Mouse (Mus musculus) spleen, adult 18-20 months (tissue): Measurements from ENCODE around the gene Yars2.
"Not testable (repeated sequence)": the region's sequence is repeated elsewhere in the genome, so short reads cannot be mapped to it uniquely, and the experiment has no call there.

Experiments
- DNase-seq, 2 experiments: peaks; one replicate each; pipeline ENCODE4 v3.0.0; 2022; ENCODE audit warnings: mixed read lengths in 2 of 2

Yars2 gene

DNA sequence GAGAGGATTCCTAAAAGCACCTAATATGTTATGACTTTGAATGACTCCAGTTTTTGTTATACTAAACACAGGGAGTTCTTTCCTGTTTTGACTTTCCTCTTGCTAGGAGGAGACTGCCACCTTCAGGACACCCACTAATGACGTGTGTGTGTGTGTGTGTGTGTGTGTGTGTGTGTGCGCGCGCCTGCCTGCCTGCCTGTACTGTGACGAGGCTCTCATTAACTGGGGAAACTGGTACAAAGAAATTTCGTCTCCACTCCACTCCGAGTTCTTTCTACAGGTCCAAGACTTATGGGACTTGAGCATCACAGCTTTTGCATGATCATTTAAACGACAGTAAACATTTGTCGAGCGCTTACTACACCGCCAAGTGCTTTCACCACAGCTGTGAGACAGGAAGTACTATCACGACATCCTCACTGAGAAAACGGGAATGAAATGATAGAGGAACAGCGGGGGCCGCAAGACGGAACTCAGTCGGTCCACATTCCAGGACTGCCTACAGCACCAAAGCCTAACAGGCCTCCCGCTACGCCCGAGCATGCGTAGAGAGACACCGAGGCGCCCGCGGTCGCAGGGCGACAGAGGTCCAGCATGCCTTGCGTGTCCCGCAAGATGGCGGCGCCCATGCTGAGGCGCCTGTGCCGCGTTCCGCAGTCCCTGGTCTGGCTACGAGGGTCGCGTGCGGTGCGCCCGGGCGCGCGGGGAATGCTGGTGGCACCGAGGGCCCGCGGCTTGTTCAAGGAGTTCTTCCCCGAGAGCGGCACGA lies at the start of gene Yars2:
Gene Yars2 (plus strand): TSS at position 597 of the 769 bp plus-strand sequence.
- DNase-seq: peak; percentile 80 to 82

DNA sequence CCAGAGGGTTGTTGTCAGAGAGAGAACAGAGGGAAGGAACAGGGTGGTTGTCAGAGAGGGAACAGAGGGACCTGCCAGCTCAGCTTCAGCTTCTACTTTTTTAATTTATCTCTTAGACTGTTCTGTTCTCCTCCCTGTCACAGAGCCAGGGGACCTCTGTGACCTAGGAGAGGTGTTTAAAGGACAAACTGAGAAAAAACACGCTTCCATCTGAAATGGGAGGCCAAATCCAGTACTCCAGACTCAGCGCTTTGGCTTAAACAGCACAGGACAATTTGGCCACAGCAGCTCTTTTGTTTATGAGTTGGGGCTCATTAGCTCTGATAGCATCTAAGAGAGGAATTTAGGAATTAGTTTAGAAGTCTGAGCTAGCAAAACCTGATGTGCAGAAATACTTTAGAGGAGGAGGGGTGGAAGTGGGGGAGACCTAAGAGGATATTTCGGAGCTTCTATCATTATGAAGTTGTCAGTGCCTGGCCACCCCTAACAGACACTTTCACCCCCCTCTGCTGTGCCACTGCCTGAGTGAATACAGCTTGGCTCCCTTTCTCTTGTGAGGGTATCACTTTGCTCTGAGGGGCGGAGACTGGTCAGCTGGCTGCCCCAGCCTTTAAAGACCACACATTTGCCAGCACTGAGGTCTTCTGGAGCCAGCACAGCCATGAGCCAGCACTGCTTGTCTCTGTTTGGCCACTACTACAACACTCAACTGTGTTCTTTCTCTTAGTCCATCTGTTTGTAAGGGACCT lies 49.3 kb upstream of the Yars2 start:
- DNase-seq: no peak

DNA sequence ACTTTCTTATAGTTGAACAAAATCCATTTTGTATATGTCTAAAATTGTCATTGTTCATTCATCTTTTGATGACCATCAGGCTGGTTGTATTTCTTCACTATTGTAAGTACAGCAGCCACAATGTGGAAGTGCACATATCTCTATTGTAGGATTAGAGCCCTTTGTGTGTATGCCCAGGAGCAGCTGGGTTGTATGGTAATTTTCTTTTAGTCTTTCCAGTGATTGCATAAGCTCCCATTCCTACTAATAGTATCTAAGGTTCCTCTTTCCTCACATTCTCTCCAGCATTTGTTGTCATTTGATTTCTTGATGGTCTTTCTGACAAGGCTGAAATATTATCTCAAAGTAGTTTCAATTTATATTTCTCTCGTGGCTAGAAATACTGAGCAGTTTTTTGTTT lies 47.5 kb upstream of the Yars2 start:
- no peak for DNase-seq

DNA sequence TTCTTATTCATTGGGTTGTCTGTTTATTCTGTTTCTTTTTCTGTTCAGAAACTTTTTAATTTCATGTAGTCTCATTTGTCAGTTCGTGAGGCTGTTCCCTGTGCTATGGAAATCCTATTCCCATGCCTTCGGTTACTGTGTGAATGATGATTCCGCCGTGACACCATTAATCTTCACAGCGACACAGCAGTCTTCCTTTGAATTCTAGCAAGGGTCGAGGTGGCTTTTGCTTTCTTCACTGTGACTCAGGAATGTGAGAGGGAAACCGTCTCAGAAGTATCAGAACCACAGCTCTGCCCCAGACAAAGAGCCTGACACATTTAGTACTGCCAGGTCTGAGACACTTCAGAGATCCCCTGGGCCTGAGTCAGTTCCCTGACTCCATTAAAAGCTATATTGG lies 46.9 kb upstream of the Yars2 start:
- no peak for DNase-seq

DNA sequence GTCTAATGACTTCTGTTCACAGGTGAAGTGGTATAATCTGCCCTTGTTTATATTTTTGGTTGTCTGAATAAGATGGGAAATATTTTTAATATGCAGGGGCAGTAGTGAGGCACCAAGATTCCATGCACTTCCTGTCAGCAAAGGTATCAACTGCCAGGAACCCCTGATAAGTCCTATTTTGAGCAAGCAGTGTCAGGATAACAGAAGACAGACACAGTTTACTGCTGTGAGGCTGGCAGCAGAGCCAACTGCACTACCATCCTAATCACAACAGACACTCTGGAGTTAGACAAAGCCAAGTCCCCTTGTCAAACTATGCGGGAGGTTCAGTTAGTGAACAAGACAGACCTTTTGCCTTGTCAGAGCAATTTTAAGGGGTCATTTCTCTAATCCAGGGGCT lies 46.1 kb upstream of the Yars2 start:
- DNase-seq: no peak

DNA sequence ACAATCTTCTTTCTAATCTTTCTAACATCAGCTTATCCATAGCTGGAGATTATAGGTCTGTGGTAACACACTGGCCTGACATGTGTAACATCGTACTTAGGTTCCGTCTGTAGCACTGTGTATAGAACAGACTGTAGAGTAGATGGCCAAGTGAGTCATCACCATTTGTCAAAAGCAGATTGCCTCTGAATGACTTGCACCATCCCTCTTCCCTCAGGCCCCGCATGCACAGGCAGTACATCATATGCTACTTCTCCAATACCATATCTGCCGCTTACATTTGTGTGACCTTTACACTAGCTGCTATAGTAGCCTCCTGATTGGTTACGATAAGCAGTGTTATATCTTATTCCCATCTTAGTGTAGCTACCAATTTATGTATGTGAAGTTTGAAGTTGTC lies 41.9 kb upstream of the Yars2 start:
- no peak for DNase-seq

DNA sequence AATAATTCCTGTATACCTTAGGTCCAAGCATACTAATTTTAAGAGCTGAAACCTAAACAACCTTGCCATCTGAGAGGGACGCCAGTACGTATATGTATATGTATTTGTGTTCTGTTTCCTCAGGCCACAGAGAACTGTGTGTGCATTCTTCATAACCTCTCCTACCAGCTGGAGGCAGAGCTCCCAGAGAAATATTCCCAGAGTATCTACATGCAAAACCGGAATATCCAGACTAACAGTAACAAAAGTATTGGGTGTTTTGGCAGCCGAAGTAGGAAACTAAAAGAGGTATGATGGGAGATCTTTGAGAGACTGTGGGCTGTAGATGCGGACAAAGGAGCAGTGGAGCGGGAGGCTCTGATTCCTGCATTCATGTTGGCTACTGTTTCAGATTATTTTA lies 41.3 kb upstream of the Yars2 start:
- no peak for DNase-seq

DNA sequence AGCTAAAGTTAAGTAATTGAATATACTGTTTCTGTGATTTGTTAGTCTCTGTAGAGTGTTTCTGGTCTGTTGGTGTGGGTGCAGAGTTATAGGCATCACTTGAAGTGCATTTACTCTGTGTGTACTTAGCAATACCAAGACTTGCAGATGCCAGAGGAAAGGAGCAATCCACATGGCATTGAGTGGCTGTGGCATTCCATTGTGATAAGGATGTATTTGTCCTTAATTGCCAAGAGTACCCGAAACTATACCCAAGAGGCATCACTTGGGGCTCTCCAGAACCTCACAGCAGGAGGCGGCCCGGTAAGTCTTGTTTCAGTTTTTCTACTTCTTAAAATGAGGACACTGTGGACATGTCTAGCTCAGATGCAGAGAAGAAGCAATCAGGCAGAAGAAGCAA lies 40.3 kb upstream of the Yars2 start:
- DNase-seq: no peak

DNA sequence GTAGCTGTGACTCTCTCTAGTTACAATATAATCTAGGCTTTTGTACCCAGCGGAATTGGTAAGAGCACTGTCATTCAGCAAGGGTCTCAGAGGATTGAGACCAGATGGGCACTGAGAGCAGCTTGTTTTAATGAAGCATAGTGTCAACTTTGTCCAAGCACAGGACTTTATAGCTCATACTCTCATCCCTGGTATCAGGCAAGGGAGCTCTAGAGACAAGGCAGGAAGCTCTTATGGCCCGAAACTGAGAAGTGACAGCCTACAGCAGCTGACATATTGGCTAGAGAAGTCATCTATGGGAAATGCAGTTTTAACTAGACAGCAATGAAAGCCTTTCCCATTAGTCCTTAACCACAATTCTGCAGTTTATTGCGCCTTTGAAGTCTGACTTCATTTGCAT lies 29.8 kb upstream of the Yars2 start:
- DNase-seq: no peak

DNA sequence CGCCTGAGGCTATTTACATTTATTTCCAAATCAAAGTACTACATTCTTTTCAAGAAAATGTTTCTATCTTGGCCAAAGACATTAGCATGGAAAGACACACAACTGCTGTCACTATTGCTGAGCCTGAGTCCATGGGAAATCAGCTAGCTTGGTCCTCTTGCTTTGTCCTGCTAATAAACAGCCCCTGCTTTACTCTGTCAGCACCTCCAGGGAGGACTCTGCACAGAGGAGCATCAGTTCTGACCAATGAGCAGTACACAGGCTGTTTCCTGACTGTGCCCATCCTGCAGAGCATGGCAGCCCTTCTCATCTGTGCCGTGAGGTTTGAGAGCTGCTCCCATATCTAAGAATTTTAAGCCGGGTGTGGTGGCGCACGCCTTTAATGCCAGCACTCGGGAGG lies 29.0 kb upstream of the Yars2 start:
- DNase-seq: no peak

DNA sequence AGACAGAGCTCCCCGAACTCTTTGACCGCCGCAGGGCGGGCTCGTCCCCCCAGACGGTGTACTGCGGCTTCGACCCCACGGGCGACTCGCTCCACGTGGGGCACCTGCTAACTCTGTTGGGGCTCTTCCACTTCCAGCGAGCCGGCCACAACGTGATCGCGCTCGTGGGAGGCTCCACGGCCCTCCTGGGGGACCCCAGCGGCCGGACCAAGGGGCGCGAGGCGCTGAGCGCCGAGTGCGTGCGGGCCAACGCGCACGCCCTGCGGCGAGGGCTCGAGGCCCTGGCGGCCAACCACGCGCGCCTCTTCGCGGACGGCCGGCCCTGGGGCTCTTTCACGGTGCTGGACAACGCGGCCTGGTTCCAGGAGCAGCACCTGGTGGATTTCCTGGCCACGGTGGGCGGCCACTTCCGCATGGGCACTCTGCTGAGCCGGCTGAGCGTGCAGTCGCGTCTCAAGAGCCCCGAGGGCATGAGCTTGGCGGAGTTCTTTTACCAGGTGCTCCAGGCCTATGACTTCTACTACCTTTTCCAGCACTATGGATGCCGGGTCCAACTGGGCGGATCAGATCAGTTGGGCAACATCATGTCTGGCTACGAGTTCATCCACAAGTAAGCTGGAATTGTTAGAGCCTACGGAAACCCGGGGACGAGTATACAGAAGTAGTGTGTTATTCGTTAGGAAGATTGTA lies 518 bp downstream of the Yars2 start:
- peak; percentile 25 to 42 for DNase-seq

DNA sequence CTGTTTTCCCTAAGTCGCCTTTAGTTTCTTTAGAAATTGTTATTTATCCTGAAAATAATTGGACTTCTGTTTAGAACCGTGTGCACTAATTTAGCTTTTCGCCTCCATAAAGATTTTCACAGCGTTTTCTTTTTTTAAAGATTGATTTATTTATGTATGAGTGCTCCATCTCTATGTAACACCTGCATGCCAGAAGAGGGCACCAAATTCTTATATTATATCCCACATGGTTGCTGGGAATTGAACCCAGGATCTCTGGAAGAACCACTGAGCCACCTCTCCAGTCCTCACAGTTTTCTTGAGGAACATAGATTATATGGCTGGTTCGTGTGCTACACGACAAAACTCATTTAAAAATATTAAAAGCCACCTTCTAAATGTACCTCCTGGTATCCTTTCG lies 1.1 kb downstream of the Yars2 start:
- no peak for DNase-seq

DNA sequence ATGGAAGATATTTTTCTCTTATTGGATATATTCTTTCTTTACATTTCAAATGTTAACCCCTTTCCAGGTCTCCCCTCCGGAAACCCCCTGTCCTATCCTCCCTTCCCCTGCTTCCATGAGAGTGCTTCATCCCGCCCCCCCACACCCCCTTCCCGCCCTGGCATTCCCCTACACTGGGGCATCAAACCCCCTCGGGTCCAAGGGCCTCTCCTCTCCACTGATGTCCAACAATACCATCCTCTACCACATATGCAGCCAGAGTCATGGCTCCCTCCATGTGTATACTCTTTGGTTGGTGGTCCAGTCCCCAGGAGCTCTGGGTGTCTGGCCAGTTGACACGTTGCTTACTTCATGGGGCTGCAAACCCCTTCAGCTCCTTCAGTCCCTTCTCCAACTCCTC lies 8.6 kb downstream of the Yars2 start:
- no peak for DNase-seq

DNA sequence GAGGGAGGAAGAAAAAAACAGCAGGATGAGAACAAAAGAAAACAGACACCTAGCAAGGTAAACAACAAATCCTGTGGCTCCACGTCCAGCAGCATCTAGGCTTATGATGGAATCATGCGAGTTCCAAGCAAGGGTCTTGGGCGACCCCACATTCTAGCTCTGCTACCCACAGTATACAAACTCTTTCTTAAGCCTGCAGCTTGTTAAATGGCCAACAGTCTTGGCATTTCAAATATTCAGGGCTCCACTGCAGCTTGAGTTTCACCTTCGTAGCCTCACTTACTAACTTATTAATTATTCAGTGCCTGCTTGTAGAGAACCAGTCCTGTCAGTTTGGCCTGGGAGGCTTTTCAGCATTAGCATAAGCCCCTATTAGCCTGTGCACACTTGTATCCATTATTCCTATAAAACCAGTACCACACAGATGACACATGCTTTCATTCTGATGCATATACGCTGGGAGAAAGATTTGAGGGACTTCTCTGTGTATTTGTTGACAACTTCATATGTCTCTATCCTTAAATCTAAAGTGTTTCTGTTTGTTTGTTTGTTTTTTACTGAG lies 23.1 kb downstream of the Yars2 start:
- DNase-seq: no peak

DNA sequence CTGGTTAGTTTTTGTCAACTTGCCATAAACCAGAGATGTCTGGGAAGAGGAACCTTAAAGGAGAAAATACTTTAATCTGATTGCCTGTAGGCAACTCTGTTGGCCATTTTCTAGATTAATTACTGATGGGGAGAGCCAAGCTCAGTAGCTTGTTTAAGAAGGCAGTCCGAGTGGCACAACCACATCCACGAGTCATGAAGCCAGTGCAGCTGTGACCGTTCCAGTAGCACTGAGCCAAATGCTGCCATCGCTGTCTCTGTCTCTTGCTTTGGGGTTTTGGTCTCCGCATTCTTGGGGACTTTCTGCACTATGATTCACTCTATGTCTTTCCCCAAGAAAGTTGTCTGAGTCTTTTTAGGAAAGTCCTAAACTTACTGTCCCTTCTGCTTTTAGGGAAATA lies 43.7 kb downstream of the Yars2 start:
- DNase-seq: no peak

DNA sequence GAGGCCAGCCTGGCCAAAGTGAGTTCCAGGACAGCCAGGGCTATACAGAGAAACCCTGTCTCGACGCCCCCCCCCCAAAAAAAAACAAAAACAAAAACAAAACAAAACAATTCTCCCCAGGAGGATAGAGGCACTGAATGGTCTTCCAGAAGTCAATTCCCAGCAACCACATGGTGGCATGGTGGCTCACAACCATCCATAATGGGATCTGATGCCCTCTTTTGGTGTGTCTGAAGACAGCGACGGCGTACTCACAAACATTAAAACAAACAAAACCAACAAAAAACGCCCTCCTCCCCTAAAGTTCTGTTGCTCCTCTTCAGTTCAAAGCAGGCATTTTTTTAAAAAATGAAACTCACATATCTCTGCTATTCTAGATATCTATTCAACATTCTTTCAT lies 55.1 kb downstream of the Yars2 start:
- DNase-seq: no peak

DNA sequence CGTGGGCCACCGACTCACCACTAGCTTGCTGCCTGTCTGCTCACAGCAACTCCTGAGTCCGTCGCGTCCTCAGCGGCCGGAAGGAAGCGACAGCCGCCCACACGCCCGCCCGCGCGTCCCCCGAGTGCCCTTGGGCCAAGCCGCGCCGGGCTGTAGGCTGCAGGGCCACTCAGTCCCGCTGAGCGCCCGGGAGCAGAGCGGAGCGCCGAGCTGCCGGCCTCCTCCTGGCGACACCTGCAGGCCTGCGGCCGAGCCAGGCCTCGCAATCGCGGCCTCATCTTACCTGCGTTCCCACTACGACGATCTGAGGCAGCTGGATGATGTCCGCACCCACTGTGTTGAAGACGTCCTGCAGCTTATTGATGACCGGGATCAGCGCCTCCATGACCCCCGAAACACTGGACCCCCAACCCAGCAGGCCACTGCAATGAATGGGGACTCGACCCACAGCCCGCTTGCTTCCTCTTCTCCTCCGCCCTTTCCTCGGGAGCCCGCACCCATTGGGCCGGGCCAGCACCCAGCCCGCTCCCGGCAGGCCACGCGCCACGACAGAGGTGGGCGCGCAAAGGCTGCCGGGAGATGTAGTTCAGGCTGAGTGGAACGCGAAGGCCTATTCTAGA lies 55.8 kb downstream of the Yars2 start, which contains the start of gene Dnm1l:
Gene Dnm1l (minus strand): TSS at position 479 of the 620 bp plus-strand sequence.
- peak; percentile 87 to 93 for DNase-seq

DNA sequence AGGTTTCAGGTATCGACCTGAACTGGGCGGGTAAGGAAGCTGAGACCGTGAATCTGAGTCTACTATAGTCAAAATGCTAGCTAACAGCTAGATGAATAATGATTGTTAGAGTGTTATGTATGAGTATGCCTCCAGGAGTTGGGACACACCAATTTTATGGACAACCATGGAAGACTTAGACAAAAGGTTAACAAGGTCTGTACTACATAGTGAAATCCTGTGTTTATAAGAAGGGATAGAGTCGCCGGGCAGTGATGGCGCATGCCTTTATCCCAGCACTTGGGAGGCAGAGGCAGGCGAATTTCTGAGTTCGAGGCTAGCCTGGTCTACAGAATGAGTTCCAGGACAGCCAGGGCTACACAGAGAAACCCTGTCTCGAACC lies 56.3 kb downstream of the Yars2 start:
- not testable (repeated sequence) for DNase-seq
